Mouse (Mus musculus) naive thymus-derived CD4-positive, alpha-beta T cell, adult 2 months (primary cell): ENCODE results near the gene 1700016H13Rik.

Source experiments
- DNase-seq: peaks from one replicate; pipeline ENCODE4 v3.0.0-alpha.2; 2011; ENCODE audit warnings: low read depth

1700016H13Rik gene

DNA sequence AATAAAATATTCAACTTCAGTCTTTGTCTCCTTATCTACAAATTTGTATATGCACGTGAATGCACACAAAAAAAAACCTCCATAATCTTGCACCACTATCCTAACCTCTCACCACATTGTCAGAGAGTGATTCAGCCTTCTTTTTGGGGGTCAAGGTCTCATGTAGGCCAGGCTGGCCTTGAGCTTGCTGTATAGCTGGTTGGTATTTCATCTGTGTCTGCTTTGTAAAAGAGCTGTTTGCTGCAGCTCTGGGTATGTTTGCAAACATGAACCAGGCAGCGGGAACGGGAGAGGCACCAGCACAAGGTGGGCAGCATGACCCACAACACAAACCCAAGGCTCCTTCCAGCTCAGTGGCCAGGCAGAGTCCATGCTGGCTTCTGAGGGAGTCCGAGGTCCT lies 17.8 kb upstream of the 1700016H13Rik start:
- DNase-seq: no peak

DNA sequence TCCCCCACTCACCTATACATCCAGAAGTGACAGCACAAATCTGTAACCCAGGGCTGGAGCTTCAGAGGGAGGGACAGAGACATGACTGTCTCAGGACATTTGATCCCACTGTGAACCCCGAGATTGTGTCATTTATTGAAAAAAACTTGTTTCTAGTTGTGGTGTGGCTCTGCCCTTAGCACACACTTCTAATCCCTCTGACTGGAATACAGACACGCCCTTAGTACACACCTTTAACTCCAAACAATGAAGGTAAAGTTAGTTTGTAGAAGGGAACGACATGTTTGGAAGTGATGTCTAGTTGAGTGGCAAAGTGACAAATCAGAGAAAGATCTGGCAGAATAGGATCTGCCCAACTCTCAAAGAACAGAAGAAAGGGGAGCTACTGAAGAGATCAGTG lies 16.0 kb upstream of the 1700016H13Rik start:
- DNase-seq: no peak

DNA sequence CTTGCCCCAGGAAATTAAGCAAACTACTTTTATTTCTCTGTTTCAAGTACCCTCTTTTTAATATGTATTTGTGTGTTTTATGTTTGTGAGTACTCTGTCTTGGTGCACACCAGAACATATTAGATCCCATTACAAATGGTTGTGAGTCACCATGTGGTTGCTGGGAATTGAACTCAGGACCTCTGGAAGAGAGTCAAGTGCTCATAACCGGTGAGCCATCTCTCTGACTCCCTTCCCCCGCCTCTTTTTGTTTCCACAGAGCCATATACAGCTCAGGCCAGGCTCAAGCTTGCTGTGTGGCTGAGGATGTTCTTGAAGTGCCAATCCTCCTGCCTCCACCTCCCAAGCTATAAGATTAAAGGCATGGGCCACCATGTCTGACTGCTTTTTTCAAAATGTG lies 10.1 kb upstream of the 1700016H13Rik start:
- DNase-seq: no peak

DNA sequence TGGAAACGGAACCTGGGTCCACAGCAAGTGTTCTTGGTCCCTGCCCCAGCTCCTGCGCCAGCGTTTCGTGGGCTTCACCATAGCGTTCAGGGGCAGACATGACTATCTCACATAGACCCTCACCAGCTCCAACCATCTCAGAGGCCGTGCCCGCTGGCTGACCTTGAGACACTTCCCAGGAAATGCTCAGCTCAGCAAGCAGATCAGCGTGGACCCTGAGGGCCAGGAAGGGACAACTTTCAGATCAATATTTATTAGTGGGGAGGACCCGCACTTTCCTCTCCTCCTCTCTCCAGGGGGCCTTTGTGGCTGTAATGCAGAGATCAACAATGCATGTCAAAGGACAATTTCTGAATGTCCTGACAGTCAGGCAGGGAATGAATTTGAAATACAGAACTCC lies 9.1 kb upstream of the 1700016H13Rik start:
- no peak for DNase-seq

DNA sequence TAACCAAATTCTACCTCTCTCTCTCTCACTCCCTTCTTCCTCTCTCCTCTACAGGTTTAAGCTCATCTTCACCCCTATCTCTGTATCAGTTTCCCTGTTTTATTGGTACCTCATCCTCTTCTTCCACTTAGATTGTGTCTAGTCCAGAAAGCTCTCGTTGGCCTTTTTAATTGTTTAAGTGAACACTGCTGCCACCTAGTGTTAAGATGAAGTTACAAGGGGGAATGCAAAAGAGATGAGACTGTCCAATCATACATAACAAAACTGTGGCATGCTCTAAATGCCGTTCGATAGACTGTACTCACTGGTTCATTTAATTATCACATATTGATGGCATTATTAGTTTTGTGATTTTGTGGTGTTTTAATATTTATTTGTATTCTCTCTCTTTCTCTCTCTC lies 3.8 kb upstream of the 1700016H13Rik start:
- DNase-seq: peak; percentile 75

GRCm38 (mm10) chr5:103658921-103659320 lies 3.1 kb upstream of the 1700016H13Rik start:
- DNase-seq: no peak

- peak; percentile 16 for DNase-seq
Measured at GRCm38 (mm10) chr5:103654780-103655179, 1.0 kb downstream of the 1700016H13Rik start.

DNA sequence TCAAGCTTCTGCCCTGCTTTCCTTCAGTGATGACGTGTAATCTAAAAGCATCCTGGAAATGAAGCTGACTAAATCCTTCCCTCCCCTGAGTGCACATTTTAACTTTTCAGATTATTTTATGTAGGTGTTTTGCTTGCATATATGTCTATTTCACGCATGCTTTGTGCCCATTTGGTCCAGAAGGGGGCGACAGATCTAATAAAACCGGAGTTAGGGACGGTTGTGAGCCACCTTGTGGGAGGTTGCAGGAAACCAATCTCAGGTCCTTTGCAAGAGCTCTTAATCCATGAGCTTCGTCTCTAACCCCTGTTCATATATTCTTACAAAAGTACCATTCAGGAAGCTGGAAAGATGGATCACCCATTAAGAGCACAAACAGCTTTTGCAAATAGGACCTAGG lies 1.6 kb downstream of the 1700016H13Rik start:
- peak; percentile 64 for DNase-seq

DNA sequence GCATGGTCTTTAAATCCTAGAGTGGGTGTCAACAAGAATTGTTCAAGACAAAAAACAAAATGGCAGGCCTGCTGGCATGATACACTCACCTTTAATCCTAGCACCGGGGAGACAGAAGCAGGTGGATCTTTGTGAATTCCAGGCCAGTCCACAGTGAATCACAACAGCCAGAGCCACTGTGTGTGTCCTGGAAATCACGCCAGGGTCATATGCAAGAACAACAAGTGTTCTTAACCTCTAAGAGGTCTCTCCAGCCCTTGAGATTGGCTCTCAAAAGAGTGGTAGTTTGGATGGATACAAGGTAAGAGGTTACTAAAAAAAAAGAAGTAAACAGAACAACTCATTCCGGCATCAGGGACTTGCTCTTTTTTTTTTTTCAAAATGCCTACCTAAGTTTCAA lies 8.5 kb downstream of the 1700016H13Rik start:
- DNase-seq: no peak

GRCm38 (mm10) chr5:103644167-103644566 lies 11.6 kb downstream of the 1700016H13Rik start:
- DNase-seq: no peak

GRCm38 (mm10) chr5:103637162-103637561 lies 18.6 kb downstream of the 1700016H13Rik start:
- DNase-seq: no peak

- DNase-seq: no peak
Measured at GRCm38 (mm10) chr5:103629854-103630580, 25.8 kb downstream of the 1700016H13Rik start.

- DNase-seq: no peak
Measured at GRCm38 (mm10) chr5:103629111-103629764, 26.6 kb downstream of the 1700016H13Rik start, which contains the start of gene Slc10a6. Gene Slc10a6 (minus strand): TSS chr5:103629403.

GRCm38 (mm10) chr5:103628499-103628898 lies 27.3 kb downstream of the 1700016H13Rik start:
- DNase-seq: no peak

GRCm38 (mm10) chr5:103624831-103625230 lies 31.0 kb downstream of the 1700016H13Rik start:
- no peak for DNase-seq

DNA sequence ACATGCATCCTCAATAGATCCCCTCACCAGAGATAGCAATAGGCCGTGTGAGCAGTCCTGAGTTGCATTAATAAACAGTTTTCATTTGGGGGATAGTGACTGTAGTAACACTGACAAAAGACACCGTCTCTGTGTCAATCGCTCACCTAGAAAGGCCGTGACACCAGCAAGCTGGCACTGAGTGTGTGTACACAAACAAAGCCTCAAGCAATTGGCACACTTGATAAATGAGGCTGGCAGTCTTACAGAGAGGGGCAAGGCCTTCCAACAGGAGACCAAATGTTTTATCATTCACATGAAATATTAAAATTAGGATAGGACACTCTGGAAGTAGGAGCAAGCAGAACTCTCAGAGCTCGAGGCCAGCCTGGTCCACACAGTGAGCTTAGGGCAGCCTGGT lies 33.5 kb downstream of the 1700016H13Rik start:
- DNase-seq: no peak

GRCm38 (mm10) chr5:103620301-103620973 lies 35.4 kb downstream of the 1700016H13Rik start:
- no peak for DNase-seq

DNA sequence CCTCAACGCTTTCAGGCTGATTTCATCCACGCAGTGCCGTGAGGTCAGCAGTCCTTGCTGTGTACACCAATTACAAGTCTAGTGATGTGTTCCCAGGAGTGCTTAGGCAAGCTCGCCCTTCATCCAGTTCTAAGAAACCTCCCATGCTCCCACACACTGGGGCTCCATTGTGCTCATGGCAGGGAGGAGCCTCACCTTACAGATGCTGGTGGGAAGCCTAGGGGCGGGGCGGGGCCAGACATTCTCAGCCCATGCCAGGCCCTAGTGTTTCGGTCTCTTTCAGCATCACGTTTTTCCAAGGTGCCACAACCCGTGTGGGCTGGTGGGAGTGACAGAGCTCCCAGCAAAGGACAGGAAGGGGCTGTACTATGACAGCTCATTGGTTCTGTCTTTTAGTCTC lies 38.6 kb downstream of the 1700016H13Rik start:
- DNase-seq: no peak

- DNase-seq: no peak
Measured at GRCm38 (mm10) chr5:103614356-103614755, 41.5 kb downstream of the 1700016H13Rik start.

DNA sequence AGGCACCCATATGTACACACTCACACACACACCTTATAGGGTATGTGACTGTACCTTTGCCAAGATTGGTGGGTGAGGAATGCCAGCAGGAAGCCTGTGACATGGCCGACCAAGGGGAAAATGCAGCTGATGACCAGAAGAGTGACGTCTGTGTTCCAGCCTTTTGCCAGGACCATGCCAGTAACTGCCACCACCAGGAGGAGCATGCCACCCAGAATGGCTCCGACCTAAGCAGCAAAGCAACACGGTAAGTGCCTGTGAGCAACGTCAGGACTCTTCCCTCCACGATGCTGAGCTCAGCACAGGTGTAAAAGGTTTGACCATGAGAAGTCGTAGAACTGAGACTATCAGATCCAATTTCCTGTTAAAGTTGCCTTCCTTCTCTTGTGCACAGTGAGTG lies 43.5 kb downstream of the 1700016H13Rik start:
- DNase-seq: no peak

DNA sequence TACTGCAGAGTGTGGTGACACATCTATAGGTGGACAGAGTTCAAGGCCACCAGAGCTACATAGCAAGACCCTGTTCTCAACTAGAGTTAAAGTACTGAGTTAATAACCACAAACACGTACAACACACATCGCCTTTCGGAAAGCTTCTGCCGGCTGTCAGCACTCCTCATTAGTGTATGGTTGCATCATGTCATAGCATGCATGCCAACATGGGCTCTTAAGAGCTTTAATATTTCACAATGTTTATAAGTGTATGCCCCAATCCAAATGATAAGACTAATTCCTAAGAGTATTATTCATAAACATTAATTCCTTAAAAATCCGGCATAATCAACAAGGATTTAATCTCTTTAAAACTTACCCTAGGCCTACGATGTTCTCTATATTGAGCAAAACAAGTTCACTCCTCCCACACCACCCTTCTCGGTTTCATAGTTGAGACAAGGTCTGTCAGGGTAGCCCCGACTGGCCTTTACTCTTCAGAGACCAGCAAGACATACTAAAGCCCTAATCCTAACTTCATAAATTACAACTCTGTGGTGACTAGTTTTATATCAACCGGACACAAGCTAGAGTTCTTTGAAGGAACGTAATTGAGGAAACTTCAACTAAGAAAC lies 44.8 kb downstream of the 1700016H13Rik start:
- DNase-seq: no peak

DNA sequence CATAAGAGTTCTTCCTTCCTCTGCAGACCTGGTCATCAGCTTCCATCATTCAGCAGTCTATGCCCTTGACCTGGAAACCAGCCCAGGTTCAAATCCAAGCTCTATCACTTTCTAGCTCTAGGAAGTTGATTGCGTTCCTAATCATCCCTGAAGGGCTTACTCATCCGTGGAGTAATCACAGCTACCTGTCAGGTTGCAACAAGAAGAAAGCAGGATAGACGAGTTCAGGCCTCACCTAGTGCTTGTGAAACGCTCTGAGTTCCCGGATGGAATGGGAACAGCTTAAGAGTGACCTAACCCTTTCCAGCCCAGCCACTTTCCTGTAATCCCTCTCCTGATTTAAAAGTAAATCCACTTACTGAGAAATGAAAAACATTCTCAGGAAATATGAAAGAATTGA lies 45.7 kb downstream of the 1700016H13Rik start:
- DNase-seq: no peak

DNA sequence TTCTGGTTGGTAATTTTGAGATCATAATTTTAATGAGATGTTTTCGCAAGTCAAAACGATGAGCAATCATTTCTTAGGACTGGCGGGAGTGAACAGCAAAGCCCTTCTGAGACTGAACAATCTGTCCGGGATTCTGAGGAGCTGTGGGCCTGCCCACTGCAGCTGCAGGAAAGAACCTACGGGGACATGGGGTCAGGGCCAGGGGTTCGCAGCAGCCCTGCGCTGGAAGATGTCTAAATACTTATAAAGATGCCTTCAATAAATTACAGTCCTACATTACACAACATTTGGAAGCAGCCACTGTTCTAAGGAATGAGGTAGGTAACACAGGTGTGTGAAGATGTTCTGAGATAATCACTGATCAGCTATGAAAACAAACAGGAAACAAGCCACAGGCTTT lies 50.1 kb downstream of the 1700016H13Rik start:
- no peak for DNase-seq
